Mouse (Mus musculus): Measurements from ENCODE around the gene Ccdc117. TPM values are rescaled to one million over a fixed set of nuclear protein-coding genes. Genes with fewer than 3 reads are reported as not detected.
A peak's percentile ranks its signal among the peaks of the same experiment; 100 is the strongest.

Gene Ccdc117
- total RNA-seq, 1 experiment = 27.4 TPM

- Histone ChIP-seq H3K27ac (ENCODE audit: insufficient read depth, low read depth, low read length, poor library complexity, severe bottlenecking) (peak overlapping the region; percentile 46; the same call in 1 of the 2 replicates), H3K9ac (ENCODE audit: insufficient read depth, low read depth, low read length, poor library complexity, severe bottlenecking) (peak overlapping the region; percentile 44; the same call in 1 of the 2 replicates), H3K36me3 (ENCODE audit: control insufficient read depth, insufficient read depth, low read length, poor library complexity, severe bottlenecking) (no peaks in the 10 kb centered on the region), H3K4me1 (ENCODE audit: control insufficient read depth in 2 of 2, insufficient read depth in 2 of 2, low read length in 2 of 2, poor library complexity in 1 of 2) (peaks cover 10 to 23% of the 10 kb centered on the region in 2 experiments), H3K9me3 (ENCODE audit: control insufficient read depth, insufficient read depth, low read depth, low read length) (no peaks in the 10 kb centered on the region), H3K4me3 (ENCODE audit: insufficient read depth in 1 of 2, low read depth in 1 of 2, low read length in 2 of 2, poor library complexity in 1 of 2, severe bottlenecking in 1 of 2) (no peak overlapping the region)
- no peak for DNase-seq (ENCODE audit: low read depth, low spot score)
- TF ChIP-seq MAFK (IDR thresholded peaks at IDR 0.05; ENCODE audit: insufficient read depth, low read depth, low read length) = no peak
- TF ChIP-seq CHD2 (IDR thresholded peaks at IDR 0.05; ENCODE audit: low read depth, low read length) = no peak
- TF ChIP-seq ZC3H11A (IDR thresholded peaks at IDR 0.05; ENCODE audit: borderline replicate concordance, low read depth, low read length) = no peak
- TF ChIP-seq HCFC1 (IDR thresholded peaks at IDR 0.05; ENCODE audit: borderline replicate concordance, insufficient read depth, low read length) = no peak
- TF ChIP-seq ZNF384 (IDR thresholded peaks at IDR 0.05; ENCODE audit: low read depth, low read length) = no peak
- in situ Hi-C loops (cut with MboI; ENCODE audit: low sequenced_read_pairs in 2 of 2, unreplicated experiment in 2 of 2) = no loop called here
Measured at GRCm38 (mm10) chr11:5500903-5501741, 40.9 kb downstream of the Ccdc117 start.

DNA sequence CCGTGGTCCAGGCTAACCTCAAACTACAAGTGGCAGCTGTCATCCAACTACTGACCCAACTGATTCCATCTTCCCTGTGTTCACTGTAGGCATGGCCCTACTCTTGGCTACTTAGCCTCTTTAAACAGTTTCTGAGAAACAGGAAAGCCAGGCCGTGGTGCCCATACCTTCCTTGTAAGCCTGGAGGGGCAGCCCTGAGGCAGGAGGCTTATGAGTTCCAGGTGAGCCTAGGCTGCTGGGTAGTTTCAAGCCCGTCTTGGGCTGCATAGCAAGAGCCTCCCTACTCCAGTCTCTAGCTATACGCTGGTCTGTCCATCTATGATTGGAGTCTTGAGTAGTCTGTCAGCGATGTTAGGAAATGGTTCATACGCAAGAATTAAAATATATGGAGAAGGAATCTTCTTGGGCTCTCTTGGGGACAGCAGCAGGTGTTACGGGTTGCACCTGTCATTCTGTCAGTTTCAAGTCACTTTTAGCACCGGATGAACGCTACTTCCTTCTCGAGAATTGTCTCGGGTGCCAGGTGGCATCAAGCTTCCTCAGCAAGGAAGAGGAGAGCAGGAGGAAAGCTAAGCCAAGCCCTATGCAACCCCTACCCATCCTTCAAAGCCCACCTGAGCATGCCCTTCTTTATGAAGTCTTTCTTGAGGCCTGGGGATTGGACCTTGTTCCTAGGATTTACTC is 41.9 kb downstream of the Ccdc117 start:
- no peak for DNase-seq (ENCODE audit: low read depth, low spot score)
- peak overlapping the region; percentile 44; the same call in 1 of the 2 replicates for H3K9ac ChIP-seq (ENCODE audit: insufficient read depth, low read depth, low read length, poor library complexity, severe bottlenecking)
- no peaks in the 10 kb centered on the region for H3K9me3 ChIP-seq (ENCODE audit: control insufficient read depth, insufficient read depth, low read depth, low read length)
- peaks cover 10 to 26% of the 10 kb centered on the region in 2 experiments for H3K4me1 ChIP-seq (ENCODE audit: control insufficient read depth in 2 of 2, insufficient read depth in 2 of 2, low read length in 2 of 2, poor library complexity in 1 of 2)
- no peaks in the 10 kb centered on the region for H3K36me3 ChIP-seq (ENCODE audit: control insufficient read depth, insufficient read depth, low read length, poor library complexity, severe bottlenecking)
- in situ Hi-C loops (cut with MboI; ENCODE audit: low sequenced_read_pairs in 2 of 2, unreplicated experiment in 2 of 2) = no loop called here
- H3K27ac ChIP-seq (ENCODE audit: insufficient read depth, low read depth, low read length, poor library complexity, severe bottlenecking) = peak overlapping the region; percentile 93; the same call in 1 of the 2 replicates
- H3K4me3 ChIP-seq (ENCODE audit: insufficient read depth in 1 of 2, low read depth in 1 of 2, low read length in 2 of 2, poor library complexity in 1 of 2, severe bottlenecking in 1 of 2) = no peak overlapping the region
- TF ChIP-seq MAFK (IDR thresholded peaks at IDR 0.05; ENCODE audit: insufficient read depth, low read depth, low read length) = no peak
- no peak for TF ChIP-seq ZC3H11A (IDR thresholded peaks at IDR 0.05; ENCODE audit: borderline replicate concordance, low read depth, low read length)
- TF ChIP-seq HCFC1 (IDR thresholded peaks at IDR 0.05; ENCODE audit: borderline replicate concordance, insufficient read depth, low read length) = no peak
- TF ChIP-seq ZNF384 (IDR thresholded peaks at IDR 0.05; ENCODE audit: low read depth, low read length) = no peak
- TF ChIP-seq CHD2 (IDR thresholded peaks at IDR 0.05; ENCODE audit: low read depth, low read length) = no peak

DNA sequence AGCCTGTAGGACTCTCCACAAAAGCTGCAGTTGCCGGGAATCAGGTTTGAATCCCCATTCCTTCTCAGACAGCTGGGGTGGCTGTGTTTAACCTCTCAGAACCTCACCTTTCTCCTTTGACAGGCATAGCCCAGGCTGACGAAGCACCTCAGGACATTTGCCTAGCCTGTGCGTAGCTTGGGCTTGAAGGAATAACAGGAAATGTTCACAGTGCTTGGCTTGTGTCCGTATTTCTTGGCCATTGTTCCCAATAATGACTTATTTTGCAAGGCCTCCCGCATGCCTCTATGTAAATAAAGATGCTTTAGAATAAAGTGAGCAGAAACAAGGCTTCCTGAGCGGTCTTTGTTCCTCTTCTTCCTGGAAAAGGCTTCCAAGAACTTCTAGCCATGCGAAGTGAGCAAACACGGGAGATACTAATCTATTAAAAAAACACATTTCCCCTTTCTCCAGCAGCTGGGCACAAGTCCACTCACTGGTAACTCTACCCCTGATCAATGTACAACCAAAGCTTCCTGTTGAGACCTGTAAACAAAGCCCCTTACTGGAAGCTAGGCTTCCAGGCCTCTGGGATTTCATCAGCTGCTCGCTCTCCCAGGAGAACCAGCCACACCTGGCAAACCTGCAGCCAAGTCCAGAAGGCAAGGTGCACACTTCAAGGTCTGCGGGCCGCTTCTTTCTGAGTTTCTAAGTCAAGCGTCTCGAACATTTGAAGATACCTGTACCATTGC is 42.9 kb downstream of the Ccdc117 start:
- DNase-seq (ENCODE audit: low read depth, low spot score) = no peak
- Histone ChIP-seq H3K27ac (ENCODE audit: insufficient read depth, low read depth, low read length, poor library complexity, severe bottlenecking) (peak overlapping the region; percentile 93), H3K9ac (ENCODE audit: insufficient read depth, low read depth, low read length, poor library complexity, severe bottlenecking) (peak overlapping the region; percentile 49; the same call in 1 of the 2 replicates), H3K36me3 (ENCODE audit: control insufficient read depth, insufficient read depth, low read length, poor library complexity, severe bottlenecking) (no peaks in the 10 kb centered on the region), H3K9me3 (ENCODE audit: control insufficient read depth, insufficient read depth, low read depth, low read length) (no peaks in the 10 kb centered on the region), H3K4me1 (ENCODE audit: control insufficient read depth in 2 of 2, insufficient read depth in 2 of 2, low read length in 2 of 2, poor library complexity in 1 of 2) (peaks cover 13 to 27% of the 10 kb centered on the region in 2 experiments), H3K4me3 (ENCODE audit: insufficient read depth in 1 of 2, low read depth in 1 of 2, low read length in 2 of 2, poor library complexity in 1 of 2, severe bottlenecking in 1 of 2) (peak overlapping the region in 1 of 2 experiments; percentile 18; a peak in 1 of 4 replicates)
- in situ Hi-C loops (cut with MboI; ENCODE audit: low sequenced_read_pairs in 2 of 2, unreplicated experiment in 2 of 2) = no loop called here
- no peak for TF ChIP-seq MAFK (IDR thresholded peaks at IDR 0.05; ENCODE audit: insufficient read depth, low read depth, low read length)
- no peak for TF ChIP-seq HCFC1 (IDR thresholded peaks at IDR 0.05; ENCODE audit: borderline replicate concordance, insufficient read depth, low read length)
- TF ChIP-seq ZC3H11A (IDR thresholded peaks at IDR 0.05; ENCODE audit: borderline replicate concordance, low read depth, low read length) = no peak
- TF ChIP-seq ZNF384 (IDR thresholded peaks at IDR 0.05; ENCODE audit: low read depth, low read length) = no peak
- TF ChIP-seq CHD2 (IDR thresholded peaks at IDR 0.05; ENCODE audit: low read depth, low read length) = no peak

DNA sequence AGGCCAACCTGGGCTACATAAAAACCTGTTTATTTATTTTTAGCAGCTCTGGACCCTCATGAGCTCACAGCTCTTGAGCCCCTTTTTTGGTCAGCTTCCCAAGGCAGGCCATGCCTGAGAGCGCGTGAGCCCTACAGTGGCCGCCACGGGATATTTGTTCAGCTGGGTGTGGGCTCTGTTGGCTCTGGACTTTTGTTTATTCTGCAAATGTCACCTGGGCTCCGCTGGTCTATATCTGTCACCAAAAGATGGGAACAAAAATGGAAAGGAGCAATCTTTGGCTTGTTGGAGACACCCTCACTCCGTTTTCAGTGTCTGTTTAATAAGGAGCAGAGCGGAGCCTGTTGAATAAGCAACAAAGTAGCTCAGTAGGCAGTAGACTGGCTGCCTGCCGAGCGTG is 43.6 kb downstream of the Ccdc117 start:
- peak overlapping the region; percentile 49; the same call in 1 of the 2 replicates for H3K9ac ChIP-seq (ENCODE audit: insufficient read depth, low read depth, low read length, poor library complexity, severe bottlenecking)
- peaks cover 13 to 28% of the 10 kb centered on the region in 2 experiments for H3K4me1 ChIP-seq (ENCODE audit: control insufficient read depth in 2 of 2, insufficient read depth in 2 of 2, low read length in 2 of 2, poor library complexity in 1 of 2)
- TF ChIP-seq HCFC1 (IDR thresholded peaks at IDR 0.05; ENCODE audit: borderline replicate concordance, insufficient read depth, low read length) = no peak
- TF ChIP-seq ZC3H11A (IDR thresholded peaks at IDR 0.05; ENCODE audit: borderline replicate concordance, low read depth, low read length) = no peak
- no peak for TF ChIP-seq ZNF384 (IDR thresholded peaks at IDR 0.05; ENCODE audit: low read depth, low read length)
- TF ChIP-seq MAFK (IDR thresholded peaks at IDR 0.05; ENCODE audit: insufficient read depth, low read depth, low read length) = no peak
- no peak for TF ChIP-seq CHD2 (IDR thresholded peaks at IDR 0.05; ENCODE audit: low read depth, low read length)
- no peaks in the 10 kb centered on the region for H3K36me3 ChIP-seq (ENCODE audit: control insufficient read depth, insufficient read depth, low read length, poor library complexity, severe bottlenecking)
- H3K27ac ChIP-seq (ENCODE audit: insufficient read depth, low read depth, low read length, poor library complexity, severe bottlenecking) = peak overlapping the region; percentile 93
- DNase-seq (ENCODE audit: low read depth, low spot score) = no peak
- in situ Hi-C loops (cut with MboI; ENCODE audit: low sequenced_read_pairs in 2 of 2, unreplicated experiment in 2 of 2) = no loop called here
- H3K4me3 ChIP-seq (ENCODE audit: insufficient read depth in 1 of 2, low read depth in 1 of 2, low read length in 2 of 2, poor library complexity in 1 of 2, severe bottlenecking in 1 of 2) = no peak overlapping the region
- no peaks in the 10 kb centered on the region for H3K9me3 ChIP-seq (ENCODE audit: control insufficient read depth, insufficient read depth, low read depth, low read length)

Data from ES-E14 (cell line).